Mouse (Mus musculus) embryonic fibroblast, embryonic 13.5 days (primary cell): ENCODE measurements around the gene Foxs1.

ENCODE experiments used
- CTCF ChIP-seq: IDR thresholded peaks from 2 replicates; pipeline ENCODE4 v1.5.1; 2011; ENCODE audit warnings: mild to moderate bottlenecking, control low read depth, low read length, moderate library complexity, borderline replicate concordance; ENCODE audit not compliant: insufficient read depth
- POLR2A ChIP-seq: IDR thresholded peaks from 2 replicates; pipeline ENCODE4 v1.6.1; 2011; ENCODE audit warnings: low read depth, mild to moderate bottlenecking, control low read depth, low read length, moderate library complexity

DNA sequence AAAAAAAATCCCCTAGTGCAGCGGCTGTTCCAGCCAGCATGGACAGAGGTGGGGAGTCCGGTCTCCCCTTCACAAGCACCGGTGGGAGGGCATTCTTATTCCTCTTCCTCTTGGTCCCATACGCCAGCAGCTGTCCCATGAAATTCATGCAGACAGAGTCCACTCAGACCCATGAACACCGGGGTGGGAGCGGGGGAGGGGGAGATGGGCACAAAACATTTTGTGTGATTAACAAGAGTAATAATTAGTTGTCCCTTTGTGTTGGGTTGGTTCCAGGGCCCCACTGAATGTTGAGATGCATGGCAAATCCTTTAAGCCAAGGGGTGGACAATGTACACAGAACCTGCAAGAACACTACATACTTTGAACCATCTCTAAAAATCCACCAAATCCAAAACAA is 8.1 kb upstream of the Foxs1 start:
- no peak for TF ChIP-seq CTCF
- TF ChIP-seq POLR2A, result no peak
